Mouse (Mus musculus): ENCODE results near the gene Rbp1. TPM values are rescaled to one million over a fixed set of nuclear protein-coding genes. Genes with fewer than 3 reads are reported as not detected.

The Rbp1 gene
- total RNA-seq, 1 experiment: 11.5 TPM

DNA sequence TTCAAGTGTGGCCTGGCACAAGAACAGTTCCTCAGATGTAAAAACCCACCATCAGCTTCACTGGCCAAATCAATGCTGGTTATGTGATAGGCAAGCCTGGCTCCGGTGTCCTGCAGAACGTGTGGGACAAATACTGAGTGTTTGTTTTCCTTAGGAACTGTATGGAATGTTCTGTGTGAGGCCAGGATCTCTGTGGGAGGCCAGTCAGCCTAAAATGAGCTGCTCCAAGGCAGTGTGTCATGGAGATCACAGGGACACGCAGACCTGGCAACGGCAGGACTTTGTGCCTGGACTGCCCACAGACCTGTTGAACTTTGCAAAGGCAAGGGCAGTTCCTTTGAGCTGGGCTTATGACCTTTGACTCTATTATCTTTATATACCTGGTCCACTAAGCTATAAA, 67.4 kb downstream of the Rbp1 start:
- DNase-seq (ENCODE audit: low read depth, low spot score): no peak
- in situ Hi-C loops (cut with MboI; ENCODE audit: low sequenced_read_pairs in 2 of 2, unreplicated experiment in 2 of 2): no loop called here
- Histone ChIP-seq H3K4me1 (ENCODE audit: control insufficient read depth in 2 of 2, insufficient read depth in 2 of 2, low read length in 2 of 2, poor library complexity in 1 of 2) (no peaks in the 10 kb centered on the region), H3K4me3 (ENCODE audit: insufficient read depth in 1 of 2, low read depth in 1 of 2, low read length in 2 of 2, poor library complexity in 1 of 2, severe bottlenecking in 1 of 2) (no peak overlapping the region), H3K9me3 (ENCODE audit: control insufficient read depth, insufficient read depth, low read depth, low read length) (no peaks in the 10 kb centered on the region), H3K9ac (ENCODE audit: insufficient read depth, low read depth, low read length, poor library complexity, severe bottlenecking) (no peak overlapping the region), H3K27ac (ENCODE audit: insufficient read depth, low read depth, low read length, poor library complexity, severe bottlenecking) (no peak overlapping the region), H3K36me3 (ENCODE audit: control insufficient read depth, insufficient read depth, low read length, poor library complexity, severe bottlenecking) (no peaks in the 10 kb centered on the region)
- no peak for TF ChIP-seq MAFK (IDR thresholded peaks at IDR 0.05; ENCODE audit: insufficient read depth, low read depth, low read length)

DNA sequence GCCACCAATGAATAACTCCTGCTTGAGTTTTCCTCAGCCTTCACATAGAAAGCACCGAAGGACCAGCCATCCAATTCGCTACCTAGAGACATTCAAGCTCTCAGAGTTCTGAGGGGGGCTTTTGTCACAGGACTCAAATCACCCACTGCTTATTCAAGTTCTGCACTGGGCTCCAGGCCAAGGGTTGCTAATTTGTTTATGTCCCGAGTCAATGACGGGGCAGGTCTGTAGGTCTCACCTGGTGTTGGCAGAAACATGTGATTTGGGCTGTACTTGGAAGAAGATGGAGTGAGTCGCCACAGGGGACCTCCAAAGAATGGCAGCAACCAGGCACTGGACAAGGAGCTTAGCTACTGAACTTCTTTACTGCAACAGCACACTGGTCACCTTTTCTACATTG, 68.3 kb downstream of the Rbp1 start:
- Histone ChIP-seq H3K4me1 (ENCODE audit: control insufficient read depth in 2 of 2, insufficient read depth in 2 of 2, low read length in 2 of 2, poor library complexity in 1 of 2) (no peaks in the 10 kb centered on the region), H3K36me3 (ENCODE audit: control insufficient read depth, insufficient read depth, low read length, poor library complexity, severe bottlenecking) (no peaks in the 10 kb centered on the region), H3K9me3 (ENCODE audit: control insufficient read depth, insufficient read depth, low read depth, low read length) (no peaks in the 10 kb centered on the region), H3K9ac (ENCODE audit: insufficient read depth, low read depth, low read length, poor library complexity, severe bottlenecking) (no peak overlapping the region), H3K27ac (ENCODE audit: insufficient read depth, low read depth, low read length, poor library complexity, severe bottlenecking) (no peak overlapping the region), H3K4me3 (ENCODE audit: insufficient read depth in 1 of 2, low read depth in 1 of 2, low read length in 2 of 2, poor library complexity in 1 of 2, severe bottlenecking in 1 of 2) (no peak overlapping the region)
- TF ChIP-seq ZC3H11A (IDR thresholded peaks at IDR 0.05; ENCODE audit: borderline replicate concordance, low read depth, low read length) (no peak), MAFK (IDR thresholded peaks at IDR 0.05; ENCODE audit: insufficient read depth, low read depth, low read length) (no peak), CHD2 (IDR thresholded peaks at IDR 0.05; ENCODE audit: low read depth, low read length) (no peak), HCFC1 (IDR thresholded peaks at IDR 0.05; ENCODE audit: borderline replicate concordance, insufficient read depth, low read length) (no peak), ZNF384 (IDR thresholded peaks at IDR 0.05; ENCODE audit: low read depth, low read length) (no peak)
- DNase-seq (ENCODE audit: low read depth, low spot score): no peak
- in situ Hi-C loops (cut with MboI; ENCODE audit: low sequenced_read_pairs in 2 of 2, unreplicated experiment in 2 of 2): no loop called here

DNA sequence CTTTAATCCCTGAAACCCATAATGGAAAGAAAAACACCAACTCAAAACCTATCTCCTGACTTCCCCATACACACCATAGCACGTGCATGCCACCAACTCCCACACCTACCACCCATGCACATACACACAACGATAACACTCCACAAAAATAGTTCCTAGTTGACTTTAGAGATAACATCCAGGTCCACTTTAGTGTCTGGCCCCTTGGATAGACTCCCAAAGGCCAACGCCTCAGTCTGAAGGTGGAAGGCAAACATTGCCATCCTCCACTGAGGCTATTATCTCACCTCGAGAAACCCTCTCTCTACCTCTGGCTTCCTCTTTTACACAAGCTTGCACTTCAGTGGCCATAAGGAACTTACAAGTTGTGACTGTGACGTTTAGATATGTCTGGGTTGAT, 69.5 kb downstream of the Rbp1 start:
- H3K9ac ChIP-seq (ENCODE audit: insufficient read depth, low read depth, low read length, poor library complexity, severe bottlenecking): no peak overlapping the region
- in situ Hi-C loops (cut with MboI; ENCODE audit: low sequenced_read_pairs in 2 of 2, unreplicated experiment in 2 of 2): no loop called here
- no peaks in the 10 kb centered on the region for H3K36me3 ChIP-seq (ENCODE audit: control insufficient read depth, insufficient read depth, low read length, poor library complexity, severe bottlenecking)
- H3K9me3 ChIP-seq (ENCODE audit: control insufficient read depth, insufficient read depth, low read depth, low read length): no peaks in the 10 kb centered on the region
- H3K4me1 ChIP-seq (ENCODE audit: control insufficient read depth in 2 of 2, insufficient read depth in 2 of 2, low read length in 2 of 2, poor library complexity in 1 of 2): no peaks in the 10 kb centered on the region
- no peak overlapping the region for H3K27ac ChIP-seq (ENCODE audit: insufficient read depth, low read depth, low read length, poor library complexity, severe bottlenecking)
- DNase-seq (ENCODE audit: low read depth, low spot score): no peak
- no peak overlapping the region for H3K4me3 ChIP-seq (ENCODE audit: insufficient read depth in 1 of 2, low read depth in 1 of 2, low read length in 2 of 2, poor library complexity in 1 of 2, severe bottlenecking in 1 of 2)
- TF ChIP-seq ZC3H11A (IDR thresholded peaks at IDR 0.05; ENCODE audit: borderline replicate concordance, low read depth, low read length) (no peak), HCFC1 (IDR thresholded peaks at IDR 0.05; ENCODE audit: borderline replicate concordance, insufficient read depth, low read length) (no peak), CHD2 (IDR thresholded peaks at IDR 0.05; ENCODE audit: low read depth, low read length) (no peak), ZNF384 (IDR thresholded peaks at IDR 0.05; ENCODE audit: low read depth, low read length) (no peak), MAFK (IDR thresholded peaks at IDR 0.05; ENCODE audit: insufficient read depth, low read depth, low read length) (no peak)

GRCm38 (mm10) chr9:98492821-98493220, 70.1 kb downstream of the Rbp1 start:
- no peaks in the 10 kb centered on the region for H3K4me1 ChIP-seq (ENCODE audit: control insufficient read depth in 2 of 2, insufficient read depth in 2 of 2, low read length in 2 of 2, poor library complexity in 1 of 2)
- TF ChIP-seq CHD2 (IDR thresholded peaks at IDR 0.05; ENCODE audit: low read depth, low read length) (no peak), ZNF384 (IDR thresholded peaks at IDR 0.05; ENCODE audit: low read depth, low read length) (no peak), MAFK (IDR thresholded peaks at IDR 0.05; ENCODE audit: insufficient read depth, low read depth, low read length) (no peak), ZC3H11A (IDR thresholded peaks at IDR 0.05; ENCODE audit: borderline replicate concordance, low read depth, low read length) (no peak), HCFC1 (IDR thresholded peaks at IDR 0.05; ENCODE audit: borderline replicate concordance, insufficient read depth, low read length) (no peak)
- DNase-seq (ENCODE audit: low read depth, low spot score): no peak
- no peaks in the 10 kb centered on the region for H3K9me3 ChIP-seq (ENCODE audit: control insufficient read depth, insufficient read depth, low read depth, low read length)
- no peak overlapping the region for H3K4me3 ChIP-seq (ENCODE audit: insufficient read depth in 1 of 2, low read depth in 1 of 2, low read length in 2 of 2, poor library complexity in 1 of 2, severe bottlenecking in 1 of 2)
- no peak overlapping the region for H3K27ac ChIP-seq (ENCODE audit: insufficient read depth, low read depth, low read length, poor library complexity, severe bottlenecking)
- no peaks in the 10 kb centered on the region for H3K36me3 ChIP-seq (ENCODE audit: control insufficient read depth, insufficient read depth, low read length, poor library complexity, severe bottlenecking)
- in situ Hi-C loops (cut with MboI; ENCODE audit: low sequenced_read_pairs in 2 of 2, unreplicated experiment in 2 of 2): no loop called here
- no peak overlapping the region for H3K9ac ChIP-seq (ENCODE audit: insufficient read depth, low read depth, low read length, poor library complexity, severe bottlenecking)

Other genes with a start within 250 kb of the Rbp1 start
- 0.48 and 0.62 TPM in 2 replicates for gene Nmnat3, start 135.5 kb upstream of the Rbp1 start, total RNA-seq (2012; rRNA removed)
- not detected in 2 replicates for gene Rbp2, start 63.2 kb downstream of the Rbp1 start, total RNA-seq (2012; rRNA removed)
- 76.2 and 114 TPM in 2 replicates for gene Copb2, start 140.8 kb downstream of the Rbp1 start, total RNA-seq (2012; rRNA removed)
- gene Mrps22, start 178.7 kb downstream of the Rbp1 start, total RNA-seq (2012; rRNA removed): 34.2 and 48.3 TPM in 2 replicates